Mouse (Mus musculus): Measurements from ENCODE around the gene Efcab6.

DNA sequence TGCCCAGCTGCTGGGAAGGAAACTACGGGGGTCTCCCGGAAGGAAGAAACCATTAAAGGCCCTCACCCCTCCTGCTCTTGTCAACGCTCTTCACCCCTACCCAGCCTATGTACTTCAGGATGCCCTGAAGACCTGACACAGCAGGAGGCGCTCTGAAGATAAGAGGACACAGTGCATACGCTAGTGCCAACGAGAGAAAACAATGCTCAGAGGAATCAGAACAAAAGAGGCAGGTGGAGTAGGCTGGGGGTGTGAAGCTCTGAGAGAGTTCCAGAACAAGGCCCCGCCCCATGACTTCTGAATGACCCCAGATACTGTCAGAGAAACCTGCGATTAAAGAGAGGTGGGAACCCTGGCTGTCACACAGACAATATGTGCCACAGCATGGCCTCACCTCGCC lies 21.6 kb upstream of the Efcab6 start:
- TF ChIP-seq POLR2A (IDR thresholded peaks at IDR 0.05; ENCODE audit: low read depth, low read length) (no peak), CTCF (IDR thresholded peaks at IDR 0.05; ENCODE audit: extremely low read depth, insufficient read depth, insufficient read length, insufficient replicate concordance) (no peak)
